Comparison of ENCODE assay signal across 34 mouse cellular contexts in the genomic region with DNA sequence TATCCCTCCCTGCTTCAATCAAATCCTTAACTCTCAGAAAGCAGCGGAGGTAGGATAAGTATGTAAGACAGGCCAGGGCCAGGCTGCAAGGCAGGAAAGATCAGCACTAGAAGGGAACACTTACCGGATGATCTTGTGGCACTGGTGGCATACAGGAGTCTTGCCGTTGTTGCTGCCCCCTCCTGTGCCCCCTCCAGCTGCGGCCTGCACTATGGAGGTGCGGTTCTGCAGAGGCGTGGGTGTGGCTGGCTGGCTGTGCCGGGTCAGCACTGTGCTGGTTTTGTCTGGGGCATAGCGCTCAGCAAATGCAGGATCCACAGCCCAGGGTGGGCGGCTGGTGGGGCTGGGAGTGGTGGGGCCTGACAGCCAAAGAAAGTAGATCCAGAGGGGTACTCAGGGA. TPM values are rescaled to one million over a fixed set of nuclear protein-coding genes. Genes with fewer than 3 reads are reported as not detected.
"Had no signal": no experiment of that assay in that cellular context is flagged by ENCODE, and none has a peak within 500 bp of the region (broad histone marks: within the 10 kb centered on the region; RNA-seq: fewer than 3 reads in every experiment).

No protein-coding gene starts in this region.

- ATAC-seq: liver, embryonic 12.5 days; liver, postnatal 0 days; lung, postnatal 0 days; midbrain, embryonic 13.5 days; midbrain, embryonic 15.5 days; midbrain, embryonic 16.5 days had no signal

- H3K27me3 ChIP-seq: limb, embryonic 12.5 days; limb, embryonic 13.5 days; limb, embryonic 15.5 days; liver, embryonic 12.5 days; liver, embryonic 13.5 days; liver, embryonic 15.5 days; midbrain, embryonic 12.5 days; midbrain, embryonic 13.5 days; midbrain, embryonic 15.5 days; neural tube, embryonic 12.5 days; neural tube, embryonic 13.5 days had no signal

- H3K4me2 ChIP-seq: limb, embryonic 12.5 days; limb, embryonic 13.5 days; limb, embryonic 15.5 days; liver, embryonic 11.5 days; liver, embryonic 12.5 days; liver, embryonic 13.5 days; liver, embryonic 15.5 days; lung, embryonic 14.5 days; lung, embryonic 15.5 days; midbrain, embryonic 11.5 days; midbrain, embryonic 12.5 days; midbrain, embryonic 13.5 days; midbrain, embryonic 15.5 days; neural tube, embryonic 12.5 days; neural tube, embryonic 13.5 days had no signal

- H3K9ac ChIP-seq: limb, embryonic 12.5 days; limb, embryonic 13.5 days; limb, embryonic 15.5 days; liver, embryonic 12.5 days; liver, embryonic 13.5 days; liver, embryonic 14.5 days; liver, embryonic 15.5 days; liver, postnatal 0 days; lung, embryonic 14.5 days; lung, embryonic 15.5 days; midbrain, embryonic 12.5 days; midbrain, embryonic 13.5 days; midbrain, embryonic 15.5 days; neural tube, embryonic 12.5 days; neural tube, embryonic 13.5 days had no signal

- H3K27ac ChIP-seq: limb, embryonic 10.5 days; limb, embryonic 12.5 days; limb, embryonic 13.5 days; limb, embryonic 15.5 days; liver, embryonic 12.5 days; liver, embryonic 13.5 days; liver, embryonic 14.5 days; liver, embryonic 15.5 days; lung, embryonic 15.5 days; macrophage; midbrain, embryonic 10.5 days; midbrain, embryonic 12.5 days; midbrain, embryonic 13.5 days; midbrain, embryonic 15.5 days; neural tube, embryonic 12.5 days; neural tube, embryonic 13.5 days had no signal

- DNase-seq: left cerebral cortex, postnatal 4 days; liver; liver, embryonic 13.5 days; liver, postnatal 0 days; lung, adult 18-20 months; lung, adult 2 months; lung, embryonic 14.5 days; lung, postnatal 10 days; lung, postnatal 14 days; lung, postnatal 36 days; midbrain, embryonic 14.5 days had no signal

- H3K9me3 ChIP-seq: limb, embryonic 10.5 days; limb, embryonic 12.5 days; limb, embryonic 13.5 days; limb, embryonic 15.5 days; liver, embryonic 12.5 days; liver, embryonic 13.5 days; liver, embryonic 15.5 days; lung, embryonic 15.5 days; midbrain, embryonic 10.5 days; midbrain, embryonic 12.5 days; midbrain, embryonic 13.5 days; midbrain, embryonic 15.5 days; neural tube, embryonic 12.5 days; neural tube, embryonic 13.5 days had no signal

- H3K4me3 ChIP-seq: limb, embryonic 10.5 days; limb, embryonic 12.5 days; limb, embryonic 13.5 days; limb, embryonic 15.5 days; liver, embryonic 12.5 days; liver, embryonic 13.5 days; liver, embryonic 15.5 days; lung, embryonic 15.5 days; midbrain, embryonic 10.5 days; midbrain, embryonic 12.5 days; midbrain, embryonic 13.5 days; midbrain, embryonic 15.5 days; neural tube, embryonic 12.5 days; neural tube, embryonic 13.5 days had no signal

RNA-seq across cellular contexts. Expression of a gene that starts 17.9 kb away (rescaled TPM):
- total RNA-seq: megakaryocyte-erythroid progenitor cell, adult 5-6 weeks; monocyte, adult 5-6 weeks had no signal
- polyA plus RNA-seq: macrophage had no signal

RNA-seq across cellular contexts. Expression of a gene that starts 41.7 kb away (rescaled TPM):
- total RNA-seq: liver, adult 2 months; megakaryocyte-erythroid progenitor cell, adult 5-6 weeks; monocyte, adult 5-6 weeks had no signal
- polyA plus RNA-seq: liver, embryonic 12.5 days; liver, embryonic 13.5 days; liver, embryonic 15.5 days; liver, embryonic 16.5 days; liver, postnatal 0 days; macrophage had no signal
